Mouse (Mus musculus): ENCODE results near the gene Trmt1. TPM values are rescaled to one million over a fixed set of nuclear protein-coding genes. Genes with fewer than 3 reads are reported as not detected.

The Trmt1 gene
- total RNA-seq, 2 experiments from 2014 or later: 95.2 to 115 TPM

DNA sequence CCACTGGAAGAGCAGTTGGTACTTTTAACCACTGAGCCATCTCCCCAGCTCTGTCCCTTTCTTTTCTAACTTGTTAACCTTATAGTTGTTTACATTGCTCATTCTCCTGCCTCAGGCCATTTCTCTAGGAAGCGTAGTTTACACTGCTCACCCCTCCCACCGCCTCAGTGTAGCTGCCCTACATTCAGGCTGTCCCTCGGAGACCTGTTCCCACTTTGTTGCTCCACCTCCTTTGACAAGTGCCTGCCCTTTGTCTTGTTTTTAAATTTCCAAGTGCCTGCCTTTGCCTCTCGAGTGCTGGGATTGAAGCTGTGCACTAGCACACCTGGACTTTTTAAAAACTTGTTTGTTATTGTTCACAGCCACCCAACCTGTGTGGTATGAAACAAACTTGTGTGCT, 7.2 kb downstream of the Trmt1 start:
- DNase-seq: no peak

DNA sequence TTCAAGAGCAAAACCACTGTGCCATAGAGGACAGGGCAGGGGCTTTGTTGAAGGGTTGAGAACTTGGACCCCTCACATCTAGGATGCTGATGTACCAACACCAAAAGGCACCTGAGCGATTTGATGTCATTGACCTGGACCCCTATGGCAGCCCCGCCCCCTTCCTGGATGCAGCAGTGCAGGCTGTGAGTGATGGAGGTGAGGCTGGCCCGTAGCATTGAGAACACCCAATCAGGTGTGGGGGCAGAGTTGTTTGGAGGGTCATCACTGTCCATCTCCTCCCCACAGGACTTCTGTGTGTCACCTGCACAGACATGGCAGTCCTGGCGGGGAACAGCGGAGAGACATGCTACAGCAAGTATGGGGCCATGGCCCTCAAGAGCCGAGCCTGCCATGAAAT, 9.0 kb downstream of the Trmt1 start:
- DNase-seq: no peak

DNA sequence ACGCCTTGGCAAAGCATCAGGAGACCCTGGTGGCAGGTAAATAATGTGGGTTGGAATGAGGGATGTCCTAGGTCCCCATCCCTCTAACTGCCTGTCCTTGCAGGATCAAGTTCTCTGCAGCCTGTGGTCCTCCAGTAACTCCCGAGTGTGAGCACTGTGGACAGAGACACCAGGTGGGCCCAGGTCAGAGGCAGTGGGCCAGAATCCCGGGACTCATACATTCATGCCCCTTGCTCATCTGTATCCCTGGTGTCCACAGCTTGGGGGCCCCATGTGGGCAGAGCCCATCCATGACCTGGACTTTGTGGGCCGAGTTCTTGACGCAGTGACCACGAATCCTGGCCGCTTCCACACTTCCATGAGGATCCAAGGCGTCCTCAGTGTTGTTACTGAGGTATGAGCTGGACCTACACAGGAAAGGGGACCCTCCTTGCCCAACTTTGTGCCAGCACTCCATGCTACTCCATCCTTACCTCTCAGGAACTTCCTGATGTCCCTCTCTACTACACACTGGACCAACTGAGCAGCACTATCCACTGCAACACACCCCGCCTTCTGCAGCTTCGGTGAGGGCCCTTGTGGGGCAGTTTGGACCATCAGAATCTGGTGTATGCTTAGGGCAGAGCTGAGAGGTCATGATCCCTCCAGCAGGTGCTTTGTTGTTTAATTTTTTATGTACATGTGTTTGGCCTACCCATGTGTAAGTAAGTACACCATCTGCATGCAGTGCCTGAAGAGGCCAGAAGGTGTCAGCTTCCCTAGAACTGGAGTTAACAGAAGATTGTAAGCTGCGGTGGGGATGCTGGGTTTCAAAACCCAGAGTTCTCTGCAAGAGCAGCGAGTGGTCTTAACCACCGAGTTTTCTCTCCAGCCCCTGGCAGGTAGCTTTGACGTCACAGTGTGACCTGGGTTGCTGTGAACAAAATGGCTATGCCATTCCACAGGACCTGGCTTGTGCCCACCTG, 11.3 kb downstream of the Trmt1 start:
- DNase-seq: no peak

DNA sequence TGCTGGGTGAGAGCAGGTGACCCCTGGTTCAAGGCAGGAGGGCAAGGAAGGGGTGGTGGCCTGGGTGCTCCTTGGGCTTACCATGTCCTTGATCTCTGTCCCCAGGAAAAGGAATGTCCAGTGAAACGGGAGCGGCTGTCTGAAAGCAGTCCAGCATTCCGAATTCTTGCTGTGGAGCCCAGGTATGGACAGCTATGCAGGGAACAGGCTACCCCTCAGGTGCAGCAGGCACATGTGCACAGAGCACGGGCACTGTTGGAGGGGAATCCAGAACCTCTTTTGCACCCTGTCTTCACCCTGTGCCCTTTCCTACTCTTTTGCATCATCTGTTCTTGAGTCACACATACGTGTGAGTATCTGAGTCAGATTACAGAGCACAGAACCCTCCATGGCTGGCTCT, 12.2 kb downstream of the Trmt1 start:
- no peak for DNase-seq

DNA sequence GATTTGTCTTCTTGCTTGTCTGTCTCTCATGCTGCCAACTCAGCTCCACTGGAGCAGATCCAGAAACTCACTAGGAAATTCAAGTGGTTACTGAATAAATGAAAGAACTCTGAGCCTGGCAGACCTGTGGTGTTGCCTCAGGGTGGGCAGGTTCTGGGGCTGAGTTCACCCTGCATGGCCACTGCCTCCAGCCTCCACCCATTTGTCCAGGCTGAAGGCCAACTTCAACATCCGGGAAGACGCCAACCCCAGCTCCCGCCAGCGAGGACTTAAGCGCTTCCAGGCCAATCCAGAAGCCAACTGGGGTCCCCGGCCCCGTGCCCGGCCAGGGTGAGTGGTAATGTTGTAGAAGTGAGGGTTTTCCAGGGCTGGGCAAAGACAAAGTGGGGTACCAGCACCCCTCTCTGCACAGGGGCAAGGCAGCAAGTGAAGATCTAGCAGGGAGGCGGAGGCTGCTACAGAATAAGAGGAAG, 12.9 kb downstream of the Trmt1 start:
- no peak for DNase-seq

DNA sequence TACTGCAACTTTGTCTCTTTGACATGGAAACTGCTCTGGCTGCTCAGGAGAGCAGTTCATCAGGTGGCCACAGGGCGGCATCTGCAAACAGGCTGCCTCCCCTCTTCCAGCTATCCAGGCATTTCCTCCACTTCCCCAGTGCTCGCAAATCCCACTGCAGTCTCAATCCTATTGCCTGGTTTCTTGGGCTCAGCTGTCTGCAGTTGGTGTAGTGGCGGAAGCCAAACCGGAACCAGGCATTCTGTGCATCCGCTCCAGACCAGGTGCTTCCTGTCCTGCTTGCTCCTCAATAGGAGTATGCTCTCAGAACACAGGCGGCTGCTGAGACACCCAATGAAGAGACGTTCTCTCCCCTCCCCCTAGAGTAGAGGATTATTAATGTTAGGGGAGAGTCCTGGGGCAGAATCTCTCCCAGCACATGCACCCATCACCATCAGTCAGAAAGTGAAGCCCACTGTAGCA, 13.8 kb downstream of the Trmt1 start:
- peak in 1 of 2 experiments; percentile 66 for DNase-seq

DNA sequence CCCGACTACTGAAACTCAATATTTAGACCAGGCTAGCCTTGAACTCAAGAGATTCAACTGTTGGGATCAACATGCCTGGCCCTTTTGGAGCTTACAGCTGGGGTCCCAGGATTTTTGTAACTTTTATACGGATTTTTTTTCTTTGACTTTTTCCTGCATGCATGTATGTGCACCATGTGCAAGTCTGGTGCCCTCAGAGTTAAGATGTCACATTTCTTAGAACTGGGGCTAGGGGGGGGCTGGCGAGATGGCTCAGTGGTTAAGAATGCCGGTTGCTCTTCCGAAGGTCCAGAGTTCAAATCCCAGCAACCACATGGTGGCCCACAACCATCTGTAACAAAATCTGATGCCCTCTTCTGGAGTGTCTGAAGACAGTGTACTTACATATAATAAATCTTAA, 14.4 kb downstream of the Trmt1 start:
- DNase-seq: no peak

DNA sequence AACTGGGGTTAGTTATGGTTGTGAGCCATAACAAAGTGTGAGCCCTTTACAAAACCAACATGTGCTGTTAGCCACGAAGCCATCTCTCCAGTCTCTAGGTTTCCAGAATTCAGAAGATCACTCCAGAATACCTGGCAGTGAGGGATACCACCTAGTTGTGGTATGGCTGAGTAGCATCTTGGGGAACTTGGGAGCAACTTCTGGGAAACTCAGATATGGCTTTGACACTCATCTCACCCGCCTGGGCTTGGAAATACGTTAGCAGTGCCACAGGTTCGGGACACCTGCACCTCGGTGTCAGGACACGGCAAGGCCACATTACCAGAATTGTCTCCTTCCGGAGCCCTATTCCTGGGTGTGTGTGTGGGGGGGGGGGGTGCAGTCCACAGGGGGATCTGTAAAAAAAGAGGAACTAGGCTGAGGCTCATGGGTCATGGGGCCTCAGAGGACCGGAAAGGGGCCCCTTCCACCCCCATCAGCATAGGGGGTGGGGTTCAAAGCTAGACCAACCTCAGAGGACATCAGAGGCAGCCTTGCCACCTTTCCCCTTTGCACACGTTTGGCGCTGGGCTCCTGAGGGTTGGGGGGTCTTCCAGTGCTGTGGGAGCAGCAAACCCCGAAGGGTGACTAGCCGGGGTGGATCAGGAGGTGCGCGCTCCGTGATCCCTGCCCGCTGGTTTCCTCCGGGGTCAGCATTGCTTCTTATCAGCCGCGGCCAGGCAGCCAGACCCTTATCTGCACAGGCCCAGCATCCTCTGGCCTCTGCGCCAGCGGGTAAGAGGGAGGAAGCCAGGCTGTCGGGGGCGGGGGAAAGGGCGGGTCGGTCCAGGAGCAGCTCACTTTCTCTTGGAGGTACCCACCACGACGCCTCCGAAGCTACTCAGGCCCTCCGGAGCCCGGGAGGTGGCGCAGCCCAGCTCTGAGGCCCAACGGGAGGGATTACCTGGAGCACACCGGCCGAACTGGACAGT, 15.1 kb downstream of the Trmt1 start, which contains the start of gene Lyl1:
Lyl1 (plus strand) TSS at position 517 of the 971 bp plus-strand sequence.
- no peak for DNase-seq

DNA sequence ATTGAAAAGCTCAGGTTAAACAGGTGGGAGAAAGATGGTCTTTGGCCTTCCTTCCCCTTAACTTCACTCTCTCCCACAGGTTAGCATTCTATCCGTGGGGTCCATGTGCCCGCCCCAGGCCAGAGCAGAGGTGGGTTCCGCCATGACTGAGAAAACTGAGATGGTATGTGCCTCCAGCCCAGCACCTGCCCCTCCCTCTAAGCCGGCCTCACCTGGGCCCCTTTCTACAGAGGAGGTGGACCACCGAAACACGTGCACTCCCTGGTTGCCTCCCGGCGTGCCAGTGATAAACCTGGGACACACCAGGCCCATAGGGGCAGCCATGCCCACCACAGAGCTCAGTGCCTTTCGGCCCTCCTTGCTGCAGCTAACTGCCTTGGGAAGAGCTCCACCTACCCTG, 16.5 kb downstream of the Trmt1 start:
- no peak for DNase-seq

DNA sequence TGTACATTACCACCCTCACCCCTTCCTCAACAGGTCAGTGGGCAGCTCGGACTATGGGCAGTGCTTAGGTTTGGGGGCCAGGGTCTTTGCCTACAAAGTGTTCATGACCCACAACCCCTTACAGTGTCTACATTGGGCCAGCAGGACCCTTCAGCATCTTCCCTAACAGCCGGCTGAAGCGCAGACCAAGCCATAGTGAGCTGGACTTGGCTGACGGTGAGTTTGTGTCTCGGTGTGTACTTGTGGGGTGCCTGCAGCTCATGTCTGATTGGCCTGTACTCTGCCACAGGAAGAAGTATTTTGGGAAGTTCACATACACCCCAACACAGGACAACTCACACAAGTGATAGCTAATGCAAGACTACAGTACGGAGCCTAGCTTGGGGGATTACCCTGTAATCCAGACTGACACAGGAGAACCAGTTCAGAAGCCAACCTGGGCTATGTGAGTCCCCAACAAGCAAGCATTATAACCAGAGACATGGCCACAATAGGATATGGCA, 16.9 kb downstream of the Trmt1 start:
- no peak for DNase-seq

DNA sequence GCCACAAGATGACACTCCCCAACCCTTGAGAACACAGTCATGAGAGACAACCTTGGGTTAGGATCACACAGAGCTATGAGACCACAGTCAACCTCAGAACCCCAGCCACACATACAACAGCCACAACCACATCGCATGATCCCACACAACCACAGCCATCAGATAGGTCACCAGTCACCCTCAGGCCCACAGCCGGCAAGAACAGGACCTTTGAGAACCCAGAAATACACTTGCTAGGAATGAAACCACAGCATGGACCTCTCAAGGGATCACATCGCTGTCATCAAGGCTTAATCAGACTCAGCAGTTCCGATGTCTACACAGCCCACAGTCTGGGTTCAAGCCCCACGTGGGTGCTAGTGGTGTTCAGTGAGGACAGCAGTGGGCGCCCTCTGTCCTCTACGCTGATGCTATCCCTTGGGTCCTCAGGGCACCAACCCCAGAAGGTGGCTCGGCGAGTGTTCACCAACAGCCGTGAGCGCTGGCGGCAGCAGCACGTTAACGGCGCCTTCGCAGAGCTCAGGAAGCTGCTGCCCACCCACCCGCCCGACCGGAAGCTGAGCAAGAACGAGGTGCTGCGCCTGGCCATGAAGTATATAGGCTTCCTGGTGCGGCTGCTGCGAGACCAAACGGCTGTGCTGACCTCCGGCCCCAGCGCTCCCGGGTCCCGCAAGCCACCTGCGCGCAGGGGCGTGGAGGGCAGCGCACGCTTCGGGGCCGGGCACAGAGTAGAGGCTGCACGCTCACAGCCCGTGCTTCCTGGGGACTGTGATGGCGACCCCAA, 17.6 kb downstream of the Trmt1 start:
- DNase-seq: no peak

DNA sequence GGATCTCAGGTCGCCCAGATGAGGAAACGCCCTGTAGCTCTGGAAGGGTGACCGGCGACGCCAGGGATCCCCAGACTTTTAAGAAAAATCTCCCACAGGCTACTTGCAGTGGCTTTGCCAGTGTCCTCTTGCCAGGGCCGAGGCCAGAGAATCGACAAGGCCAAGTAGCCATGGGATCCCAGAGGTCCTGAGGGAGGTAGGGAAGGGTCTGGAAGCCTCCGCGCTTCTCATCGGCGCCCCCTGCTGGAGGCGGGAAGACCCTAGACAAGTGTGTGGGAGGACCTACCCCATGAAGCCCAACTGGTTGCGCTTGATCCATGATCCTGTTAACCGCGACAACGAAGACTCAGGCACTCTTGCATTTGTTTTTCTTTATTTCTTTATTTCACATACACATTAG, 18.2 kb downstream of the Trmt1 start:
- peak in 1 of 2 experiments; percentile 76 for DNase-seq

DNA sequence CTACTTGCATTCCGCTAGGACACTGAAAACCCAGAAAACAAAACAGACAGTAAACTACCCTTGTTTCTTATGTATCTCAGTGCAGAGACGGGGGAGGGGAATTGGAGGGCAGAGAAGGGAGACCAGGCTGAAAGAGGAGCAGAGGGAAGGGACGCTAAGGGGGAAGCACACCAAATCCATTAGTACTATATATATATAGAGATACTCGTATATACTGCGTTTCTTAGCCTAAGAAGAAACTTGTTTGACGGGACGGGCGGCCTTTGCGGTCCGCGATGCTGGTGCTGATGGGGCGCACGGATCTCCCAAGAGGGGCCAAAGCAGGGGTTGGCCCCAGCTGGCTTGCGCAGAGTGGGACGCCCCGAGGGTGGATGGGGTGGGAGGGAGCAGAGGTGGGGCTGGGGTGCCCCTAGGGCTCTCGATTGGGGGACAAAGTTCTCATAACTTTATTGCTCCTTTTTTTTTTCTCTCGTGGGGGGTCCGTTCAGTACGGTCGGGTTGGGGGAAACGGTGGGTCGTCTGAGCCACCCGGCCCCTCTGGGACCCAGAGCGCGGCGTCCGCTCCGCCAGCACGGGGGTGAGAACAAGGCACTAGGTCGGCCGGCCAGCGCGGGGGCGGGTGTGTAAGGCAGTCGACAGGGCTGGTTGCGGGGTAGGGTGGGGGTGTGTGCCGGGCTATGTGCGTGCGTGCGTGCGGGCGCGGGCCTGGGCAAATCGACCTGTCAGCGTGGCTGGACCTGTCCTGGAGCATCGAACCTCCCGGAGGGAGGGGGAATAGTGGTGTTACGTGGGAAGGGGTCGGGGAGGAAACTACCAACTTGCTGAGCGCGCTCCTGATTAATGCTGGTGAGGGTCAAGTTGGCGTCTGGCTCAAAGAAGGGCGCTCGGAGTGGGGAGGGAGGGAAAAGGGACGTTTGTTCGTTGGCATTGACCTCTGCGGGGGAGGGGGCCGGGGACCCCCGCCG, 19.0 kb downstream of the Trmt1 start:
- no peak for DNase-seq

DNA sequence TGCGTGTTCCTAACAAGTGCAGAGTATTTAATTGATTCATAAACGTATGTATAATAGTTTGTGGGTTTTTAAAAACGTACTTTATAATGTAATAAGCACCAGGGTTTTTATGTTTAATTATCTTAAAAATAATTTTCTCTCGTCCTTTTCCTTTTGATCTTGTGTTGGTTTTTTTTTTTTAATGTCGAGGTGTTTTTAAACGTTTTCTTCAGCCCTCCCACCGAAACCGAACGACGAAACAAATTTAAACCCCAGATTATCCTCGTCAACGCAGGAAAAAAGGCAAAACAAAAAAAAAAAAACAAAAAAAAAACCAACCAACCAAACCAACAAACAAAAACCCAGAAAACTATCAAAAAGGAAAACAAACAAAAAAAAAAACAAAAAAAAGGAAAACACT, 19.9 kb downstream of the Trmt1 start:
- no peak for DNase-seq

DNA sequence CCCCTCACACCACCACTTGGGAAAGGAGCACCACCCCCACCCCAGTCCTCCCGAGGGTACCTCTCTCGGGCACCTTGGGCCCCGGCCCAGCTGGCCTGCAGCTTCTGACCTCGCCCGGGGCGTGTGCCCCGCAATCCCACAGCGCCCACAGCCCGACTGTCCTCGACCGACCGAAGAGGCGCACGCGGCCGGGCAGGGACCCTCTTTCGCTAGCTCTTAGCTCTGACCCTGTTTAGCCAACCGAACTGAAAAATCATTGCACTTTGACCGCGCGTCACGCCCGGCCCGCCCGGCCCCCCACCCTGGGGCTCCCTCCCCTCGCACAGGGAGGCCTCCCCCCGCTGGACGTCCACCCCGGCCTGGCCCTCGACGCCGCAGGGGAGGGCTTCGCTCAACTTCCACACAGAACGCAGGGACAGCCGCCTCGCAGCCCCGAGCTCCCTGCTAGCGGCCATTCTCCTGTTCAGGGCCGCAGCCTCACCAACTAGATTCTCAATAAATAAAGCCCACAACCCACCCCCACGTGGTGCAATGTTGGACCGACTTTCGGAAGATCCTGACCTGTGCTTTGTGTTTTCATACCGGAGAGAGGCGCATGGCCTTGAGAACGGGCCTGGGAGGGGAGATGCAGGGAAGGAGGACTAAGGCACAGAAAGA, 20.6 kb downstream of the Trmt1 start:
- DNase-seq: no peak

DNA sequence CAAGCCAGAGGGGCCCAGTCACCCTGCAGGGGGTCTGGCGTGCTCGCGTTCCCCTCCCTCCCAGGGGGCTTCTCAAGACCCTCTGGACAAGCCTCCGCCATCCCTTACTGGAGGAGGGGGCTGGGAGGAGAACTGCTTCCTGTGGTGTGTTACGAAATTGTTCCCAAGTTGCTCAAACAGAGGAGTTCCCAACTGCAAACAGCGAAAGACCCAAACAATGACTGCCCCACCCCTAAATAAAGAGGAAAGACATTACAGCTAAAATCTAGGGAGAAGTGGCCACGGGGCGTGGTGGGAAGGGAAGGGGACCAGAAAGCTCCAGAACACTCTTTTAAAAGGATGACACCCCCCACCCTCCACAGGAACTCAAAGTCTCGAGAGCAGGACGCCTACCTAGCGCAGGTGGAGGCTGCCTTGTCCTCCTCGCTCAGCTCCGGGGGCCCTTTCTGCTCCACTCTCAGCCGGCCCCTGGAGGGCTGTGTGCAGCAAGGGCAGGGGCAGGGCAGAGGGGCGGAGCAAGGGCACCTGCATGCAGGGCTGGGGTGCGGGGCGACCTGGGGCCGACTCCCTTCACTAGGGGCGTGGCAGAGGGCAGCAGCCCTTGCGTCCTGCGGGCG, 21.3 kb downstream of the Trmt1 start:
- no peak for DNase-seq

DNA sequence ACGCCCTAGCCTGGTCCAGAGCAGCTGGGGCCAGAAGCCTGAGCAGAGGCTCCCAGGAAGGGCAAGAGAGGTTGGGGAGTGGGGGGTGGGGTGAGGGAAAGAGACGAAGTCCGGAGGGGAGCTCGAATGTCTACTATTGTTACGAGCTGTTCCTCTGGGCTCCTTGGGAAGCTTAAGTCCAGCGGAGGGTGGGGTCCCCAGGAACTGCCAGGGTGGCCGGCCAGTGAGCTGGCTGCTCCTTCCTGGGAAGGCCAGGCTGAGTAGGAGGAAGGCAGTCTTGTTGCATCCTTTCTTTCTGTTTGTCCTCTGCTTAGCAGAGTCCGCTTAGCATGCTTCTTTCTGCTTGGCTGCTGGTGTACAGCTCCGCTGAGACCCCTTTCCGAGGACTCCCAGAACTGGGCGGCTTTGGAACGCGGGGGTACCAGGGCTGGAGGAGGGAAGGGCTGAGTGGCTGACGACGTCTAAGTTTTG, 22.0 kb downstream of the Trmt1 start:
- no peak for DNase-seq

DNA sequence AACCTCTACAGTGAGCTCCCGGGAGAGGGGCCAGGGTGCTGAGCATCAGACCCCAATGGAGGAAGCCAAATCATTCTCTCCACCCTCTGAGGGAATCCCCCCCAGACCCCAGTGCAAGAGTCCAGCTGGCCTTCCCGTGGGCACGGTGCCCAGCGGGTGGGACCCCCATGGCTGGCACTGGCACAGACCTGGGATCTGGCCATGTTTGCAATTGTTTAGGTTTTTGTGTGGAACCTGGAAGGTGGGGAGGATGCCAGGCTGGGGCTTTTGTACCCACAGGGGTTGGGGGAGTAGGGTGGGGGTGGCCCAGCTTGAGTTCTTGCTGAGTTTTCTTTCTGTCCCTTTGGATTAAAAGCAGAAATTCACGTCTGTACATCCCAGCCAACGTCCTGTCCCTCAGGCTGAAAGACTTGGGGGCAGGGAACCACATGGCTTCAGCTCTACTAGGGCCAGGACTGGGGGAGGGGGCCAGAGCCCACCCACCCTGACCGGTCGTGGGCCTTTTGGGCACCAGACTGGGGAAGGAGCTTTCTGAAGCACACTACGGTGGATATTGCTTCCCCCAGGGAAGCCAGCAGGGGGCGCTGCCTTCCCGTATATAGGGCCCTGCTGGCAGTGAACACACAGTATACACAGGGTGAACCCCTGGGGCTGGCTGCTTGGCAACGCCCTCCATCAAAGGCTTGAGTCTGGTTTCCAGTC, 22.8 kb downstream of the Trmt1 start:
- peak; percentile 85 to 88 for DNase-seq

DNA sequence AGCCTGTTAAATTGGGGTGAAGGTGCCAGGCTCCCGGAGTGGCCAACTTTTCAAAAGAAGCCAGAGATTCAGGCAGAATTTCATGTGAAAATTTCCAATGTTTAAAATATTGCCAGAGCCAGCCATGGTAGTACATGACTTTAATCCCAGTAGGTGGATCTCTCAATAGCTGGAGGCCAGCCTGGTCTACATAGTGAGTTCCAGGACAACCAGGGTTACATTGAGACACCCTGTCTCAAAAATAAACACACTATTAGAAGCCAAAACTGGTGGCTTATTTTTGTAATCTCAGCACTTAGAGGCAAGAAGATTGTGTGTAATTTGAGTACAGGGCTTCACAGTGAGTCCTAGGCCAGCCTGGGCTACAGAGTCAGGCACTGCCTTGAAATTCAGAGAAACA, 23.8 kb downstream of the Trmt1 start:
- DNase-seq: no peak

All from layer of hippocampus, postnatal 36 days (tissue).